In the genomic region with DNA sequence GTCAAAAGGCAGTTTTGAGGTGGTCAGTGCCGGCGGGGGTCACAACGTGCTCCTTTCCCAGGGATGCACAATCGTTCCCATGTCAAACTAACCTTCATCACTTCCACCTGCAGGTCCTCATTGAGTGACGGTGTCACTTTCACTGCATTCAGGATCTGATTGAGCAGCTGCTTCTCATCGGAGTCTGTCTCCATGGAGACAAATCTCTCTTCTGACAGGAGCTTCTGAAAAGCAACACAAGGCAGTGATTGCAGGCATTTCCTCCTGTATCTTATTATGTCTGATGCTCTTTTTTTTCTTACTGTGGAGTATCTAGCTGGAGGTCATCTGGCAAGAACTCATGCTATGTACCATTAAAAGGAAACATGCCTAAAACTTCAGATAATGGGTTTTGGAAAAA, we compare ENCODE assay signal across 21 mouse cellular contexts. TPM values are rescaled to one million over a fixed set of nuclear protein-coding genes. Genes with fewer than 3 reads are reported as not detected.
DNase-seq lines count a peak whose midpoint lies in the region; ATAC-seq lines count a peak whose summit lies in the region.
"Had no signal": no experiment of that assay in that cellular context is flagged by ENCODE, and none has a peak within 500 bp of the region (broad histone marks: within the 10 kb centered on the region; RNA-seq: fewer than 3 reads in every experiment).

No protein-coding gene starts in this region.

- peak; percentile 73 for ATAC-seq in forebrain, embryonic 13.5 days
- peak; percentile 38; the same call in 1 of the 2 replicates for ATAC-seq in midbrain, embryonic 15.5 days (replicated peaks)
- peak; percentile 40 for ATAC-seq in forebrain, embryonic 14.5 days
- ATAC-seq: intestine, embryonic 16.5 days had no signal

- no peaks in the 10 kb centered on the region for H3K36me3 ChIP-seq in forebrain, embryonic 13.5 days (ENCODE audit: poor library complexity, severe bottlenecking)
- H3K36me3 ChIP-seq in forebrain, embryonic 10.5 days (replicated peaks), result no peaks in the 10 kb centered on the region
- no peaks in the 10 kb centered on the region for H3K36me3 ChIP-seq in midbrain, embryonic 15.5 days (replicated peaks)
- no peaks in the 10 kb centered on the region for H3K36me3 ChIP-seq in midbrain, embryonic 10.5 days
- 0 out of 2 replicates have a peak, but pooled peaks cover 4% of the 10 kb centered on the region for H3K36me3 ChIP-seq in forebrain, embryonic 14.5 days (ENCODE audit: control insufficient read depth, insufficient read depth, low read length)
- H3K36me3 ChIP-seq: embryonic facial prominence, embryonic 15.5 days; heart, embryonic 13.5 days had no signal

- H3K27me3 ChIP-seq in forebrain, embryonic 13.5 days, result no peaks in the 10 kb centered on the region
- H3K27me3 ChIP-seq in forebrain, embryonic 10.5 days (ENCODE audit: poor library complexity, severe bottlenecking), result no peaks in the 10 kb centered on the region
- no peaks in the 10 kb centered on the region for H3K27me3 ChIP-seq in midbrain, embryonic 15.5 days (replicated peaks)
- no peaks in the 10 kb centered on the region for H3K27me3 ChIP-seq in midbrain, embryonic 10.5 days (ENCODE audit: low read depth, poor library complexity, severe bottlenecking)
- no peaks in the 10 kb centered on the region for H3K27me3 ChIP-seq in forebrain, embryonic 14.5 days (replicated peaks; ENCODE audit: control insufficient read depth, insufficient read depth, low read length)
- H3K27me3 ChIP-seq: embryonic facial prominence, embryonic 15.5 days; heart, embryonic 13.5 days; hindbrain, embryonic 15.5 days had no signal

- no peak overlapping the region for H3K9ac ChIP-seq in forebrain, embryonic 13.5 days
- no peak overlapping the region for H3K9ac ChIP-seq in midbrain, embryonic 15.5 days
- H3K9ac ChIP-seq in forebrain, embryonic 14.5 days (ENCODE audit: low read length), result no peak overlapping the region
- H3K9ac ChIP-seq: embryonic facial prominence, embryonic 15.5 days; heart, embryonic 13.5 days; hindbrain, embryonic 15.5 days had no signal

- H3K4me1 ChIP-seq in forebrain, embryonic 13.5 days, result peaks cover 9% of the 10 kb centered on the region
- H3K4me1 ChIP-seq in forebrain, embryonic 10.5 days, result peaks cover 6% of the 10 kb centered on the region; the same call in 1 of the 2 replicates
- H3K4me1 ChIP-seq in midbrain, embryonic 15.5 days, result 0 out of 2 replicates have a peak, but pooled peaks cover 4% of the 10 kb centered on the region
- H3K4me1 ChIP-seq in midbrain, embryonic 10.5 days, result peaks cover 9% of the 10 kb centered on the region
- no peaks in the 10 kb centered on the region for H3K4me1 ChIP-seq in forebrain, embryonic 14.5 days (ENCODE audit: control insufficient read depth, insufficient read depth, low read length)
- H3K4me1 ChIP-seq: embryonic facial prominence, embryonic 15.5 days had no signal

- H3K4me2 ChIP-seq in forebrain, embryonic 13.5 days, result no peak overlapping the region
- H3K4me2 ChIP-seq in midbrain, embryonic 15.5 days, result no peak overlapping the region
- no peak overlapping the region for H3K4me2 ChIP-seq in forebrain, embryonic 14.5 days (ENCODE audit: low read length)
- H3K4me2 ChIP-seq: embryonic facial prominence, embryonic 15.5 days; heart, embryonic 13.5 days; hindbrain, embryonic 15.5 days had no signal

- 0 out of 2 replicates have a peak overlapping the region, but pooled peaks have one; percentile 27 for H3K27ac ChIP-seq in forebrain, embryonic 13.5 days
- H3K27ac ChIP-seq in forebrain, embryonic 10.5 days, result no peak overlapping the region
- no peak overlapping the region for H3K27ac ChIP-seq in midbrain, embryonic 15.5 days
- H3K27ac ChIP-seq in midbrain, embryonic 10.5 days (replicated peaks), result no peak overlapping the region
- H3K27ac ChIP-seq in forebrain, embryonic 14.5 days (ENCODE audit: low read depth, low read length), result no peak overlapping the region
- H3K27ac ChIP-seq: embryonic facial prominence, embryonic 15.5 days; gastrocnemius, adult 2 months; heart, embryonic 13.5 days; hindbrain, embryonic 15.5 days had no signal

- WGBS in forebrain, embryonic 13.5 days, result 47% methylated on average over 6 of the region's 6 CpGs
- 67% methylated on average over 6 of the region's 6 CpGs for WGBS in forebrain, embryonic 10.5 days
- WGBS in midbrain, embryonic 15.5 days, result 33% methylated on average over 6 of the region's 6 CpGs
- WGBS in midbrain, embryonic 10.5 days, result 56% methylated on average over 6 of the region's 6 CpGs
- 49% methylated on average over 6 of the region's 6 CpGs for WGBS in forebrain, embryonic 14.5 days

- no peaks in the 10 kb centered on the region for H3K9me3 ChIP-seq in forebrain, embryonic 13.5 days (replicated peaks)
- H3K9me3 ChIP-seq in forebrain, embryonic 10.5 days, result no peaks in the 10 kb centered on the region
- H3K9me3 ChIP-seq in midbrain, embryonic 15.5 days, result no peaks in the 10 kb centered on the region
- no peaks in the 10 kb centered on the region for H3K9me3 ChIP-seq in midbrain, embryonic 10.5 days (replicated peaks)
- H3K9me3 ChIP-seq in forebrain, embryonic 14.5 days (replicated peaks; ENCODE audit: control insufficient read depth, low read length), result no peaks in the 10 kb centered on the region
- H3K9me3 ChIP-seq: embryonic facial prominence, embryonic 15.5 days; heart, embryonic 13.5 days; hindbrain, embryonic 15.5 days had no signal

- DNase-seq in forebrain, embryonic 10.5 days (ENCODE audit: extremely low spot score, low spot score), result no peak
- no peak for DNase-seq in midbrain, embryonic 10.5 days (ENCODE audit: low spot score)
- peak; percentile 67 for DNase-seq in forebrain, embryonic 14.5 days (ENCODE audit: low spot score)
- DNase-seq in kidney, postnatal 14 days, result no peak
- DNase-seq in cerebellum, postnatal 36 days, result no peak
- DNase-seq in adrenal gland, postnatal 10 days, result no peak
- DNase-seq: adrenal gland, postnatal 14 days; cerebellum, adult 2 months; cerebellum, postnatal 10 days; gastrocnemius, adult 2 months; gastrocnemius, postnatal 25 days; heart, postnatal 36 days had no signal

- no peak overlapping the region for H3K4me3 ChIP-seq in forebrain, embryonic 13.5 days
- H3K4me3 ChIP-seq in forebrain, embryonic 10.5 days, result no peak overlapping the region
- no peak overlapping the region for H3K4me3 ChIP-seq in midbrain, embryonic 15.5 days
- H3K4me3 ChIP-seq in midbrain, embryonic 10.5 days, result no peak overlapping the region
- H3K4me3 ChIP-seq in forebrain, embryonic 14.5 days (ENCODE audit: low read depth, low read length), result no peak overlapping the region
- H3K4me3 ChIP-seq: embryonic facial prominence, embryonic 15.5 days; erythroblast, embryonic 14.5 days; gastrocnemius, adult 2 months; heart, embryonic 13.5 days; hindbrain, embryonic 15.5 days had no signal

RNA-seq across cellular contexts. Expression of a gene that starts 47.3 kb away (rescaled TPM):
- polyA plus RNA-seq in forebrain, embryonic 13.5 days (2015; fragmentation: Nextera tagmentation; extraction: Ambion mirVana), result 1.8 and 2.4 TPM in 2 replicates
- polyA plus RNA-seq in forebrain, embryonic 10.5 days (2016; fragmentation: Nextera tagmentation; extraction: Ambion mirVana), result 0.41 and 0.62 TPM in 2 replicates
- polyA plus RNA-seq in midbrain, embryonic 15.5 days (2015; fragmentation: Nextera tagmentation; extraction: Ambion mirVana), result 6.6 and 7.3 TPM in 2 replicates
- polyA plus RNA-seq in midbrain, embryonic 10.5 days (2016; fragmentation: Nextera tagmentation; extraction: Ambion mirVana), result 0.49 and 0.88 TPM in 2 replicates
- polyA plus RNA-seq in forebrain, embryonic 14.5 days (2014; fragmentation: Nextera tagmentation; extraction: Ambion mirVana), result 2.8 and 4.7 TPM in 2 replicates
- total RNA-seq in adrenal gland, postnatal 10 days (2021), result 1 to 10 TPM; 4.9 to 6.6 TPM
- total RNA-seq: MEL had no signal
- polyA plus RNA-seq: C2C12 had no signal
